Mouse (Mus musculus) embryonic facial prominence, embryonic 14.5 days (tissue): ENCODE measurements around the gene Psmc1. TPM values are rescaled to one million over a fixed set of nuclear protein-coding genes. Genes with fewer than 3 reads are reported as not detected.

Experiments
- ATAC-seq: fragments of 200-750 bp; cut with Nextera tagmentation; 2 replicates; pipeline ENCODE4 v1.8.0; 2017; ENCODE audit warnings: low read depth, moderate number of reproducible peaks, moderate TSS enrichment
- DNase-seq: peaks from one replicate; pipeline ENCODE4 v3.0.0-alpha.2; 2015; ENCODE audit warnings: low spot score
- H3K27ac ChIP-seq: fragments of 300-500 bp; sonication (generic); replicated peaks from 2 replicates; pipeline ENCODE4 v1.5.1; 2014; ENCODE audit warnings: low read depth, mild to moderate bottlenecking, low read length, moderate library complexity
- H3K27me3 ChIP-seq: fragments of 300-500 bp; sonication (generic); replicated peaks from 2 replicates; pipeline ENCODE4 v1.6.1; 2014; ENCODE audit warnings: low read length; ENCODE audit not compliant: control insufficient read depth, insufficient read depth
- H3K36me3 ChIP-seq: fragments of 300-500 bp; sonication (generic); 2 replicates; pipeline ENCODE4 v1.6.1; 2014; ENCODE audit warnings: low read length, mixed read lengths; ENCODE audit not compliant: control insufficient read depth, insufficient read depth
- H3K4me1 ChIP-seq: fragments of 300-500 bp; sonication (generic); 2 replicates; pipeline ENCODE4 v1.6.1; 2014; ENCODE audit warnings: antibody characterized with exemption, low read length; ENCODE audit not compliant: control insufficient read depth, insufficient read depth
- H3K4me2 ChIP-seq: fragments of 300-500 bp; sonication (generic); 2 replicates; pipeline ENCODE4 v1.6.1; 2014; ENCODE audit warnings: low read depth, mild to moderate bottlenecking, low read length, moderate library complexity, mixed read lengths
- H3K4me3 ChIP-seq: fragments of 300-500 bp; sonication (generic); 2 replicates; pipeline ENCODE4 v1.5.1; 2014; ENCODE audit warnings: low read depth, mild to moderate bottlenecking, low read length
- H3K9ac ChIP-seq: fragments of 300-500 bp; sonication (generic); 2 replicates; pipeline ENCODE4 v1.6.1; 2014; ENCODE audit warnings: low read depth, mild to moderate bottlenecking, low read length, moderate library complexity, mixed read lengths
- H3K9me3 ChIP-seq: fragments of 300-500 bp; sonication (generic); 2 replicates; pipeline ENCODE4 v1.6.1; 2016; ENCODE audit warnings: low read length; ENCODE audit not compliant: control insufficient read depth
- WGBS: fragments of 180-500 bp; shearing (Covaris S2); extraction: QIAGEN DNeasy Blood & Tissue Kit; methylation state at CpG from one replicate; pipeline ENCODE4 v1.1.7; 2014; 5-methylcytosine and 5-hydroxymethylcytosine counted together
- polyA plus RNA-seq: library from polyadenylated mRNA; unstranded; fragments of >200 nt; fragmentation: Nextera tagmentation; extraction: Ambion mirVana; gene quantifications from 2 replicates; pipeline ENCODE4 v1.2.1, GENCODE M21; 2014

Gene Psmc1
- polyA plus RNA-seq, 1 experiment from 2014 or later, result 241 TPM

- Histone ChIP-seq H3K4me1 (peaks cover 5% of the 10 kb centered on the region), H3K4me3 (no peak overlapping the region), H3K27ac (no peak overlapping the region), H3K9ac (no peak overlapping the region), H3K9me3 (no peaks in the 10 kb centered on the region), H3K4me2 (0 out of 2 replicates have a peak overlapping the region, but pooled peaks have one; percentile 15), H3K27me3 (no peaks in the 10 kb centered on the region), H3K36me3 (no peaks in the 10 kb centered on the region)
- DNase-seq, result peak; percentile 89
- 0 out of 2 replicates have a peak, but pooled peaks have one; percentile 8 for ATAC-seq
- WGBS, result 11% methylated on average over 20 of the region's 20 CpGs
These were observed 3.6 kb upstream of the Psmc1 start for GRCm38 (mm10) chr12:100106275-100106895.

GRCm38 (mm10) chr12:100107436-100107835, 2.5 kb upstream of the Psmc1 start:
- 54% methylated on average over 4 of the region's 4 CpGs for whole genome bisulfite sequencing
- DNase-seq (no peak), ATAC-seq (no peak)
- Histone ChIP-seq H3K4me1 (peaks cover 7% of the 10 kb centered on the region), H3K36me3 (peaks cover 4% of the 10 kb centered on the region), H3K4me2 (no peak overlapping the region), H3K9ac (no peak overlapping the region), H3K9me3 (no peaks in the 10 kb centered on the region), H3K27ac (no peak overlapping the region), H3K27me3 (no peaks in the 10 kb centered on the region), H3K4me3 (no peak overlapping the region)

- H3K9me3 ChIP-seq, result no peaks in the 10 kb centered on the region
- no peak for ATAC-seq
- H3K9ac ChIP-seq, result no peak overlapping the region
- H3K27me3 ChIP-seq, result no peaks in the 10 kb centered on the region
- peaks cover 85% of the 10 kb centered on the region for H3K36me3 ChIP-seq
- no peak overlapping the region for H3K27ac ChIP-seq
- peaks cover 6% of the 10 kb centered on the region for H3K4me1 ChIP-seq
- DNase-seq, result no peak
- 85% methylated on average over 5 of the region's 5 CpGs for WGBS
- no peak overlapping the region for H3K4me2 ChIP-seq
- H3K4me3 ChIP-seq, result no peak overlapping the region
These were observed 6.0 kb downstream of the Psmc1 start for GRCm38 (mm10) chr12:100115982-100116381.

DNA sequence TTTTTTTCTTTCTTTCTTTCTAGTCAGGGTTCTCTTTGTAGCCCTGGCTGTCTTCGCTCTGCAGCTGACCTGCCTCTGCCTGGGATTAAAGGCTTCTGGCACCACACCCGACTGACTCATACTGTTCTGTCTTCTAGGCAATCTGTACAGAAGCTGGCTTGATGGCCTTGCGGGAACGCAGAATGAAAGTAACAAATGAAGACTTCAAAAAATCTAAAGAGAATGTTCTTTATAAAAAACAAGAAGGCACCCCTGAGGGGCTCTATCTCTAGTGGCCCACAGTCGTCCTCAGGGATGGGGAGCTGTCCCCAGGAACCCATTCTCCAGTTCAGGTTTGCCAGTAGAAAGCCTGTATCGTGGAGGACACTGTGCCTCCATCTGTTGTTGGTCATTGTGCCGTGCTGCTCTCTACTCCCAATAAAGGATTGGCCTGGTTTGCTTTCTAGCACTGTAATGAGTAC, 13.0 kb downstream of the Psmc1 start:
- DNase-seq (no peak), ATAC-seq (no peak)
- H3K9me3 ChIP-seq, result no peaks in the 10 kb centered on the region
- H3K36me3 ChIP-seq, result peaks cover 98% of the 10 kb centered on the region
- no peak overlapping the region for H3K27ac ChIP-seq
- no peaks in the 10 kb centered on the region for H3K27me3 ChIP-seq
- H3K4me3 ChIP-seq, result no peak overlapping the region
- no peaks in the 10 kb centered on the region for H3K4me1 ChIP-seq
- H3K9ac ChIP-seq, result no peak overlapping the region
- 88% methylated on average over 7 of the region's 7 CpGs for WGBS
- H3K4me2 ChIP-seq, result no peak overlapping the region

DNA sequence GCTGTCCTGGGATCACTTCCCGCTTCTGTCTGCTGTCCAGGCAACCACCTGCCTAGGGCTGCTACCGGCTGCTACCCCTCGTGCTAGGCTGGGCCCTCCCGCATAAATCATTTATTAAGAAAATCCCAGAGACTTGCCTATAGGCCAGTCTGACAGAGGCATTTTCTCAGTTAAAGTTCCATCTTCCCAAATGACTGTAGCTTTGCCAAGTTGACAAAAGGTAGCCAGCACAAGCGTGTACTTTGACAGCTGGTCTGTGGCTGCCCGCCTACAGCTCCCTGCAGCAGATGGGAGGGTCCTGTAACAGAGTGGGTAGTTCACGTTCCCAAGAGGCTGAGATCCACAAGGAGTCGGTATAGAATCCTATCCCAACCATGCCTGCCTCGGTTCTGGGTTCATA, 13.5 kb downstream of the Psmc1 start:
- no peaks in the 10 kb centered on the region for H3K27me3 ChIP-seq
- no peaks in the 10 kb centered on the region for H3K9me3 ChIP-seq
- H3K4me3 ChIP-seq, result no peak overlapping the region
- peaks cover 98% of the 10 kb centered on the region for H3K36me3 ChIP-seq
- WGBS, result 80% methylated on average over 9 of the region's 9 CpGs
- H3K27ac ChIP-seq, result no peak overlapping the region
- DNase-seq (no peak), ATAC-seq (no peak)
- H3K9ac ChIP-seq, result no peak overlapping the region
- no peak overlapping the region for H3K4me2 ChIP-seq
- no peaks in the 10 kb centered on the region for H3K4me1 ChIP-seq

DNA sequence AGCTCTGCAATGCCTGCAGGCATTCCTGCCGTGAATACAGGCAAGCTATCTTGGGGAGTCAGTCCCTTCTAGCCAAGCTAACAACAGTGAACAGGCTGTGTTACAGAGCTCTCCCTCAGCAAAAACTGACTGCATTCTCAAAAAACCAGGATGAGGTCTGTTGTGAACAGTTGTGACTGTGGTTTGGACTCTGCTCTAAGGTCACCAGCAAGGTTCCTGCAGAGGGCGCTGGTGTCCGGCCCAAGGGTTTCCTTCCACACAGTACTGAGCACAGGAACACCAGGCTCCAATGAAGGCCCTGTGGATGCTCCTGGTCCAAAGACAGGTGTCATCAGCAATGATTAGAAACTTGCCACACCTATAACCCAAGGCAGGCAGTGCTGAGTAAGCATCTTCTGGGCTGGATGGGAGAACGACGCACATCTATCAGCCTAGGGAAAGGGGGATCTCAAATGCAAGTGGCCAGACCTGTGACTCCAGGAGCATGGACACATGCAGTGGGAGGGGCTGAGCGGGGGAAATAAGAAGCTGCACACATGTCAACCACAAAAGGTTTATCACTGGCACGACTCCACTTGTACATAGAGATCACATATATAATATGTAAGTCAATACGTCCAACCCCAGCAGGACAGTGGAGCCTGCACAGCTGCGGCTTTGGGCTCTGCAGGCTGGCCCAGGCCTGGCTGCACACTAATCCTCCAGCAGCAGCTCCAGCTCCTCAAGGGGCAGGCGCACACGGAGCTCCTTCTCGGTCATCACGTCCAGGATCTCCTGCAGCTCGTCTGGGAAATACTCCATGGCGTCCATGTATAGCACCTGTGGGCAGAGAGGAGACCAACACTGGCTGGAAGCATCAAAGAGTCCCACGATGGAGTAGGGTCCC, 15.2 kb downstream of the Psmc1 start:
- Histone ChIP-seq H3K4me2 (no peak overlapping the region), H3K4me1 (no peaks in the 10 kb centered on the region), H3K4me3 (no peak overlapping the region), H3K9me3 (no peaks in the 10 kb centered on the region), H3K27me3 (no peaks in the 10 kb centered on the region), H3K9ac (no peak overlapping the region), H3K36me3 (peaks cover 94% of the 10 kb centered on the region), H3K27ac (no peak overlapping the region)
- DNase-seq (peak; percentile 58), ATAC-seq (peak; percentile 56; the same call in 1 of the 2 replicates)
- WGBS, result 79% methylated on average over 16 of the region's 16 CpGs

GRCm38 (mm10) chr12:100126968-100127865, 17.3 kb downstream of the Psmc1 start:
- Histone ChIP-seq H3K4me2 (no peak overlapping the region), H3K27me3 (no peaks in the 10 kb centered on the region), H3K4me3 (no peak overlapping the region), H3K27ac (no peak overlapping the region), H3K9me3 (no peaks in the 10 kb centered on the region), H3K9ac (no peak overlapping the region), H3K36me3 (peaks cover 91% of the 10 kb centered on the region), H3K4me1 (no peaks in the 10 kb centered on the region)
- WGBS, result 86% methylated on average over 17 of the region's 17 CpGs
- DNase-seq (no peak), ATAC-seq (no peak)

GRCm38 (mm10) chr12:100127866-100128480, 18.0 kb downstream of the Psmc1 start:
- H3K9me3 ChIP-seq, result no peaks in the 10 kb centered on the region
- H3K9ac ChIP-seq, result no peak overlapping the region
- WGBS, result 66% methylated on average over 8 of the region's 8 CpGs
- no peaks in the 10 kb centered on the region for H3K27me3 ChIP-seq
- no peak overlapping the region for H3K27ac ChIP-seq
- H3K4me2 ChIP-seq, result no peak overlapping the region
- DNase-seq (peak; percentile 22), ATAC-seq (no peak)
- no peak overlapping the region for H3K4me3 ChIP-seq
- no peaks in the 10 kb centered on the region for H3K4me1 ChIP-seq
- peaks cover 87% of the 10 kb centered on the region for H3K36me3 ChIP-seq
